Mouse (Mus musculus): ENCODE measurements around the gene Dvl2. TPM values are rescaled to one million over a fixed set of nuclear protein-coding genes. Genes with fewer than 3 reads are reported as not detected.

Dvl2 gene
- total and polyA plus RNA-seq, 2 experiments from 2014 or later: 18.1 to 37.3 TPM

GRCm38 (mm10) chr11:69968793-69969192, 31.6 kb upstream of the Dvl2 start:
- Histone ChIP-seq H3K27me3 (ENCODE audit: insufficient read depth, low read length) (peaks cover 33% of the 10 kb centered on the region), H3K9me3 (ENCODE audit: low read length) (no peaks in the 10 kb centered on the region), H3K4me1 (ENCODE audit: insufficient read depth, low read length) (peaks cover 6% of the 10 kb centered on the region; the same call in 1 of the 2 replicates), H3K4me2 (ENCODE audit: low read depth, low read length) (no peak overlapping the region), H3K36me3 (ENCODE audit: insufficient read depth, low read length) (peaks cover 34% of the 10 kb centered on the region), H3K27ac (no peak overlapping the region), H3K9ac (replicated peaks; ENCODE audit: low read length) (no peak overlapping the region), H3K4me3 (ENCODE audit: low read length) (no peak overlapping the region)
- no peak for DNase-seq (ENCODE audit: low spot score)
- no peak for TF ChIP-seq CTCF (IDR thresholded peaks at IDR 0.05; ENCODE audit: low read depth)
- no peak for ATAC-seq
- 92% methylated on average over 4 of the region's 4 CpGs for WGBS

GRCm38 (mm10) chr11:69970222-69970621, 30.2 kb upstream of the Dvl2 start:
- 93% methylated on average over 6 of the region's 6 CpGs for WGBS
- DNase-seq (ENCODE audit: low spot score) (no peak), ATAC-seq (no peak)
- Histone ChIP-seq H3K4me3 (ENCODE audit: low read length) (no peak overlapping the region), H3K9me3 (ENCODE audit: low read length) (no peaks in the 10 kb centered on the region), H3K9ac (replicated peaks; ENCODE audit: low read length) (no peak overlapping the region), H3K27ac (no peak overlapping the region), H3K4me1 (ENCODE audit: insufficient read depth, low read length) (peaks cover 6% of the 10 kb centered on the region; the same call in 1 of the 2 replicates), H3K27me3 (ENCODE audit: insufficient read depth, low read length) (peaks cover 19% of the 10 kb centered on the region; the same call in 1 of the 2 replicates), H3K36me3 (ENCODE audit: insufficient read depth, low read length) (peaks cover 44% of the 10 kb centered on the region), H3K4me2 (ENCODE audit: low read depth, low read length) (no peak overlapping the region)
- no peak for TF ChIP-seq CTCF (IDR thresholded peaks at IDR 0.05; ENCODE audit: low read depth)

- ATAC-seq: no peak
- Histone ChIP-seq H3K4me1 (ENCODE audit: insufficient read depth, low read length) (peaks cover 6% of the 10 kb centered on the region; the same call in 1 of the 2 replicates), H3K27me3 (ENCODE audit: insufficient read depth, low read length) (0 out of 2 replicates have a peak, but pooled peaks cover 16% of the 10 kb centered on the region), H3K27ac (no peak overlapping the region), H3K36me3 (ENCODE audit: insufficient read depth, low read length) (peaks cover 44% of the 10 kb centered on the region), H3K9ac (replicated peaks; ENCODE audit: low read length) (no peak overlapping the region), H3K4me3 (ENCODE audit: low read length) (no peak overlapping the region), H3K9me3 (ENCODE audit: low read length) (no peaks in the 10 kb centered on the region), H3K4me2 (ENCODE audit: low read depth, low read length) (no peak overlapping the region)
- 77% methylated on average over 3 of the region's 3 CpGs for WGBS
- TF ChIP-seq CTCF (IDR thresholded peaks at IDR 0.05; ENCODE audit: low read depth): no peak
- no peak for DNase-seq (ENCODE audit: low spot score)
Observed at GRCm38 (mm10) chr11:69970775-69971174, 29.6 kb upstream of the Dvl2 start.

- Histone ChIP-seq H3K4me1 (ENCODE audit: insufficient read depth, low read length) (no peaks in the 10 kb centered on the region), H3K9me3 (ENCODE audit: low read length) (no peaks in the 10 kb centered on the region), H3K27ac (no peak overlapping the region), H3K4me2 (ENCODE audit: low read depth, low read length) (no peak overlapping the region), H3K36me3 (ENCODE audit: insufficient read depth, low read length) (peaks cover 34% of the 10 kb centered on the region), H3K4me3 (ENCODE audit: low read length) (no peak overlapping the region), H3K27me3 (ENCODE audit: insufficient read depth, low read length) (no peaks in the 10 kb centered on the region), H3K9ac (replicated peaks; ENCODE audit: low read length) (no peak overlapping the region)
- WGBS: 91% methylated on average over 2 of the region's 2 CpGs
- TF ChIP-seq CTCF (IDR thresholded peaks at IDR 0.05; ENCODE audit: low read depth): no peak
- ATAC-seq (no peak), DNase-seq (ENCODE audit: low spot score) (no peak)
Observed at GRCm38 (mm10) chr11:69974907-69975306, 25.5 kb upstream of the Dvl2 start.

- Histone ChIP-seq H3K4me2 (ENCODE audit: low read depth, low read length) (no peak overlapping the region), H3K4me1 (ENCODE audit: insufficient read depth, low read length) (no peaks in the 10 kb centered on the region), H3K9me3 (ENCODE audit: low read length) (no peaks in the 10 kb centered on the region), H3K36me3 (ENCODE audit: insufficient read depth, low read length) (peaks cover 25% of the 10 kb centered on the region), H3K4me3 (ENCODE audit: low read length) (no peak overlapping the region), H3K27ac (no peak overlapping the region), H3K27me3 (ENCODE audit: insufficient read depth, low read length) (no peaks in the 10 kb centered on the region), H3K9ac (replicated peaks; ENCODE audit: low read length) (no peak overlapping the region)
- ATAC-seq (no peak), DNase-seq (ENCODE audit: low spot score) (no peak)
- 85% methylated on average over 4 of the region's 4 CpGs for WGBS
- TF ChIP-seq CTCF (IDR thresholded peaks at IDR 0.05; ENCODE audit: low read depth): no peak
Observed at GRCm38 (mm10) chr11:69976271-69976670, 24.1 kb upstream of the Dvl2 start.

GRCm38 (mm10) chr11:69979827-69980195, 20.6 kb upstream of the Dvl2 start:
- Histone ChIP-seq H3K27me3 (ENCODE audit: insufficient read depth, low read length) (no peaks in the 10 kb centered on the region), H3K9me3 (ENCODE audit: low read length) (no peaks in the 10 kb centered on the region), H3K27ac (peak overlapping the region; percentile 99), H3K4me3 (ENCODE audit: low read length) (peak overlapping the region; percentile 86), H3K4me2 (ENCODE audit: low read depth, low read length) (peak overlapping the region; percentile 91), H3K9ac (replicated peaks; ENCODE audit: low read length) (peak overlapping the region; percentile 92), H3K36me3 (ENCODE audit: insufficient read depth, low read length) (peaks cover 14% of the 10 kb centered on the region; the same call in 1 of the 2 replicates), H3K4me1 (ENCODE audit: insufficient read depth, low read length) (peaks cover 13% of the 10 kb centered on the region)
- DNase-seq (ENCODE audit: low spot score) (no peak), ATAC-seq (no peak)
- 4% methylated on average over 16 of the region's 16 CpGs for WGBS
- no peak for TF ChIP-seq CTCF (IDR thresholded peaks at IDR 0.05; ENCODE audit: low read depth)
